Mouse (Mus musculus) E14TG2a.4 (cell line): ENCODE results near the gene Rbbp6.

Experiments used
- CTCF ChIP-seq: conservative IDR thresholded peaks from 2 replicates; pipeline ENCODE4 v1.5.1; 2014; ENCODE audit warnings: low read length
- NANOG ChIP-seq: IDR thresholded peaks from 2 replicates; pipeline ENCODE4 v1.6.1; 2014; ENCODE audit warnings: borderline replicate concordance, low read length, mixed read lengths
- POU5F1 ChIP-seq: IDR thresholded peaks from 2 replicates; pipeline ENCODE4 v1.6.1; 2014; ENCODE audit warnings: low read length, borderline replicate concordance

GRCm38 (mm10) chr7:123030709-123031181 lies 65.3 kb downstream of the Rbbp6 start:
- TF ChIP-seq CTCF (no peak), POU5F1 (no peak; the same call in 1 of the 2 replicates), NANOG (no peak)
